Mouse (Mus musculus): ENCODE data around the gene Ascl3. TPM values are rescaled to one million over a fixed set of nuclear protein-coding genes. Genes with fewer than 3 reads are reported as not detected.

Gene Ascl3
- total RNA-seq, 1 experiment: not detected

GRCm38 (mm10) chr7:109752008-109752925 lies 20.7 kb upstream of the Ascl3 start, which contains the start of gene Tmem9b:
Tmem9b (minus strand) TSS chr7:109752875.
- Histone ChIP-seq H3K4me1 (ENCODE audit: control insufficient read depth in 2 of 2, insufficient read depth in 2 of 2, low read length in 2 of 2, poor library complexity in 1 of 2) (no peaks in the 10 kb centered on the region), H3K27ac (ENCODE audit: insufficient read depth, low read depth, low read length, poor library complexity, severe bottlenecking) (no peak within 1 kb of the TSS), H3K4me3 (ENCODE audit: insufficient read depth in 1 of 2, low read depth in 1 of 2, low read length in 2 of 2, poor library complexity in 1 of 2, severe bottlenecking in 1 of 2) (peak within 1 kb of the TSS; percentile 88 to 90), H3K9me3 (ENCODE audit: control insufficient read depth, insufficient read depth, low read depth, low read length) (no peaks in the 10 kb centered on the region), H3K36me3 (ENCODE audit: control insufficient read depth, insufficient read depth, low read length, poor library complexity, severe bottlenecking) (no peaks in the 10 kb centered on the region), H3K9ac (ENCODE audit: insufficient read depth, low read depth, low read length, poor library complexity, severe bottlenecking) (peak within 1 kb of the TSS; percentile 88)
- in situ Hi-C loops (cut with MboI; ENCODE audit: low sequenced_read_pairs in 2 of 2, unreplicated experiment in 2 of 2): no loop called here
- DNase-seq (ENCODE audit: low read depth, low spot score): peak; percentile 25
- TF ChIP-seq HCFC1 (IDR thresholded peaks at IDR 0.05; ENCODE audit: borderline replicate concordance, insufficient read depth, low read length) (peak; percentile 69), MAFK (IDR thresholded peaks at IDR 0.05; ENCODE audit: insufficient read depth, low read depth, low read length) (no peak), ZNF384 (IDR thresholded peaks at IDR 0.05; ENCODE audit: low read depth, low read length) (no peak), ZC3H11A (IDR thresholded peaks at IDR 0.05; ENCODE audit: borderline replicate concordance, low read depth, low read length) (no peak), CHD2 (IDR thresholded peaks at IDR 0.05; ENCODE audit: low read depth, low read length) (no peak)

DNA sequence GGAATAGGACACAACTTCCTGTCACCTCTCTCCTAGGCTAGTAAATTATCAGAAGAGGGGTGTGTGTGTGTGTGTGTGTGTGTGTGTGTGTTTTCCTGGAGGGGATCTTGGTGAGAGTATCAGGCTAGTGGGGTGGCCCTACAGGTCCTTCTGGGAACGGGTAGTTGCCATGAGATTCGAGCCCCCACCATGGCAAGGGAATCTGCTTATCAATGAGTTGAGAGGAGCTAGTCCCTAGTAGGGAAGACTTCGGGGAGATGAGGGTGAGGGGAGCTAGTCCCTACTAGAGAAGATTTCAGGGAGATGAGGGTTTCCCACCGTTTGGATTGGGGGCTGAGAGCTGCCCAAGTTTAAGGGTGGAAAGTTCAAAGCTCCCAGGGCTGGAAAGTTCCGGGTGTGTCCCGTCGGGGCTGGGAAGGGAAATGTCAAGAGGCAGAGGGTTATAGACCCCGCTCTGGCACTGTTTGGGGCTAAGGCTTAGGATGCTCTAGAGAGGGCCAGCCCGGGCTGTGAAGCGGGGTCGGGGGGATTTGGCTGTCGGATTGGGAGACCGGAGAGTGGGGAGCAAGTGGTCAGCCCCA lies 20.0 kb upstream of the Ascl3 start:
- no peaks in the 10 kb centered on the region for H3K9me3 ChIP-seq (ENCODE audit: control insufficient read depth, insufficient read depth, low read depth, low read length)
- no peak for DNase-seq (ENCODE audit: low read depth, low spot score)
- H3K4me3 ChIP-seq (ENCODE audit: insufficient read depth in 1 of 2, low read depth in 1 of 2, low read length in 2 of 2, poor library complexity in 1 of 2, severe bottlenecking in 1 of 2): peak overlapping the region; percentile 88 to 90
- in situ Hi-C loops (cut with MboI; ENCODE audit: low sequenced_read_pairs in 2 of 2, unreplicated experiment in 2 of 2): no loop called here
- no peaks in the 10 kb centered on the region for H3K4me1 ChIP-seq (ENCODE audit: control insufficient read depth in 2 of 2, insufficient read depth in 2 of 2, low read length in 2 of 2, poor library complexity in 1 of 2)
- peak overlapping the region; percentile 88 for H3K9ac ChIP-seq (ENCODE audit: insufficient read depth, low read depth, low read length, poor library complexity, severe bottlenecking)
- TF ChIP-seq HCFC1 (IDR thresholded peaks at IDR 0.05; ENCODE audit: borderline replicate concordance, insufficient read depth, low read length): no peak
- TF ChIP-seq MAFK (IDR thresholded peaks at IDR 0.05; ENCODE audit: insufficient read depth, low read depth, low read length): no peak
- TF ChIP-seq ZNF384 (IDR thresholded peaks at IDR 0.05; ENCODE audit: low read depth, low read length): no peak
- TF ChIP-seq CHD2 (IDR thresholded peaks at IDR 0.05; ENCODE audit: low read depth, low read length): no peak
- TF ChIP-seq ZC3H11A (IDR thresholded peaks at IDR 0.05; ENCODE audit: borderline replicate concordance, low read depth, low read length): no peak
- no peak overlapping the region for H3K27ac ChIP-seq (ENCODE audit: insufficient read depth, low read depth, low read length, poor library complexity, severe bottlenecking)
- no peaks in the 10 kb centered on the region for H3K36me3 ChIP-seq (ENCODE audit: control insufficient read depth, insufficient read depth, low read length, poor library complexity, severe bottlenecking)

DNA sequence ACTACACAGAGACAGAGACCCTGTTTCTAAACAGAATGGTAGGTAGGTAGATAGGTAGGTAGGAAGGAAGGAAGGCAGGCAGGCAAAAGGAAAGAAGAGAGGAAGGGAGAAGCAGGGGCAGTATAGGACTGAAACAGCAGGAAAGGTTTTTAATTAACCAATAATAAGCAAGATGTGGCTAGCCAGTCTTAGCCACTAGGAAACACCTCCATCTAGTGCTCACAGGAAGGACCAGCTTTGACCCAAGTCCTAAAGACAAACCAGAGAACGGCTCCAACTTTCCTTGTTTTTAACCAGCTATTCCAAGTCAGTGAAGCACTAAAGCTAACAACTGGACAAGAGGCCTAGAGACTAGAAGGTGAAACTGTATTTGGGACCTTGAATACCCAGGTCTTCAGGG lies 16.2 kb upstream of the Ascl3 start:
- TF ChIP-seq MAFK (IDR thresholded peaks at IDR 0.05; ENCODE audit: insufficient read depth, low read depth, low read length) (no peak), ZNF384 (IDR thresholded peaks at IDR 0.05; ENCODE audit: low read depth, low read length) (no peak), ZC3H11A (IDR thresholded peaks at IDR 0.05; ENCODE audit: borderline replicate concordance, low read depth, low read length) (no peak), CHD2 (IDR thresholded peaks at IDR 0.05; ENCODE audit: low read depth, low read length) (no peak), HCFC1 (IDR thresholded peaks at IDR 0.05; ENCODE audit: borderline replicate concordance, insufficient read depth, low read length) (no peak)
- no peaks in the 10 kb centered on the region for H3K36me3 ChIP-seq (ENCODE audit: control insufficient read depth, insufficient read depth, low read length, poor library complexity, severe bottlenecking)
- H3K9me3 ChIP-seq (ENCODE audit: control insufficient read depth, insufficient read depth, low read depth, low read length): no peaks in the 10 kb centered on the region
- no peaks in the 10 kb centered on the region for H3K4me1 ChIP-seq (ENCODE audit: control insufficient read depth in 2 of 2, insufficient read depth in 2 of 2, low read length in 2 of 2, poor library complexity in 1 of 2)
- in situ Hi-C loops (cut with MboI; ENCODE audit: low sequenced_read_pairs in 2 of 2, unreplicated experiment in 2 of 2): no loop called here
- no peak for DNase-seq (ENCODE audit: low read depth, low spot score)
- no peak overlapping the region for H3K9ac ChIP-seq (ENCODE audit: insufficient read depth, low read depth, low read length, poor library complexity, severe bottlenecking)
- H3K4me3 ChIP-seq (ENCODE audit: insufficient read depth in 1 of 2, low read depth in 1 of 2, low read length in 2 of 2, poor library complexity in 1 of 2, severe bottlenecking in 1 of 2): no peak overlapping the region
- no peak overlapping the region for H3K27ac ChIP-seq (ENCODE audit: insufficient read depth, low read depth, low read length, poor library complexity, severe bottlenecking)

- no peaks in the 10 kb centered on the region for H3K4me1 ChIP-seq (ENCODE audit: control insufficient read depth in 2 of 2, insufficient read depth in 2 of 2, low read length in 2 of 2, poor library complexity in 1 of 2)
- no peaks in the 10 kb centered on the region for H3K9me3 ChIP-seq (ENCODE audit: control insufficient read depth, insufficient read depth, low read depth, low read length)
- TF ChIP-seq ZNF384 (IDR thresholded peaks at IDR 0.05; ENCODE audit: low read depth, low read length): no peak
- no peak for TF ChIP-seq ZC3H11A (IDR thresholded peaks at IDR 0.05; ENCODE audit: borderline replicate concordance, low read depth, low read length)
- no peak for TF ChIP-seq HCFC1 (IDR thresholded peaks at IDR 0.05; ENCODE audit: borderline replicate concordance, insufficient read depth, low read length)
- TF ChIP-seq CHD2 (IDR thresholded peaks at IDR 0.05; ENCODE audit: low read depth, low read length): no peak
- TF ChIP-seq MAFK (IDR thresholded peaks at IDR 0.05; ENCODE audit: insufficient read depth, low read depth, low read length): no peak
- H3K4me3 ChIP-seq (ENCODE audit: insufficient read depth in 1 of 2, low read depth in 1 of 2, low read length in 2 of 2, poor library complexity in 1 of 2, severe bottlenecking in 1 of 2): no peak overlapping the region
- no peak overlapping the region for H3K27ac ChIP-seq (ENCODE audit: insufficient read depth, low read depth, low read length, poor library complexity, severe bottlenecking)
- in situ Hi-C loops (cut with MboI; ENCODE audit: low sequenced_read_pairs in 2 of 2, unreplicated experiment in 2 of 2): no loop called here
- H3K36me3 ChIP-seq (ENCODE audit: control insufficient read depth, insufficient read depth, low read length, poor library complexity, severe bottlenecking): no peaks in the 10 kb centered on the region
- no peak for DNase-seq (ENCODE audit: low read depth, low spot score)
- H3K9ac ChIP-seq (ENCODE audit: insufficient read depth, low read depth, low read length, poor library complexity, severe bottlenecking): no peak overlapping the region
These were observed 10.2 kb upstream of the Ascl3 start for GRCm38 (mm10) chr7:109741703-109742102.
